Mouse (Mus musculus): Measurements from ENCODE around the gene Fam129a. TPM values are rescaled to one million over a fixed set of nuclear protein-coding genes. Genes with fewer than 3 reads are reported as not detected.
A peak's percentile ranks its signal among the peaks of the same experiment; 100 is the strongest.

The Fam129a gene
- total and polyA plus RNA-seq, 3 experiments = 12.9 to 116 (median 101) TPM

GRCm38 (mm10) chr1:151699363-151699762 is 128.4 kb downstream of the Fam129a start:
- DNase-seq = peak; percentile 80

- DNase-seq = no peak
Observed at GRCm38 (mm10) chr1:151702816-151703215, 131.8 kb downstream of the Fam129a start.

GRCm38 (mm10) chr1:151705723-151706396 is 134.9 kb downstream of the Fam129a start:
- DNase-seq = peak; percentile 86

GRCm38 (mm10) chr1:151706397-151706752 is 135.4 kb downstream of the Fam129a start:
- DNase-seq = no peak

GRCm38 (mm10) chr1:151708966-151709733 is 138.2 kb downstream of the Fam129a start:
- peak; percentile 41 for DNase-seq

- DNase-seq = no peak
Observed at GRCm38 (mm10) chr1:151709734-151710022, 138.7 kb downstream of the Fam129a start.

- no peak for DNase-seq
Observed at GRCm38 (mm10) chr1:151710424-151711055, 139.6 kb downstream of the Fam129a start.

GRCm38 (mm10) chr1:151711062-151711461 is 140.1 kb downstream of the Fam129a start:
- no peak for DNase-seq

- no peak for DNase-seq
Observed at GRCm38 (mm10) chr1:151712664-151713063, 141.7 kb downstream of the Fam129a start.

- DNase-seq = no peak
Observed at GRCm38 (mm10) chr1:151713622-151714021, 142.6 kb downstream of the Fam129a start.

GRCm38 (mm10) chr1:151716024-151716710 is 145.2 kb downstream of the Fam129a start:
- no peak for DNase-seq

- no peak for DNase-seq
Observed at GRCm38 (mm10) chr1:151717624-151718023, 146.6 kb downstream of the Fam129a start.

- no peak for DNase-seq
Observed at GRCm38 (mm10) chr1:151718575-151718974, 147.6 kb downstream of the Fam129a start.

- peak; percentile 80 for DNase-seq
Observed at GRCm38 (mm10) chr1:151719911-151720310, 148.9 kb downstream of the Fam129a start.

- DNase-seq = peak; percentile 71
Observed at GRCm38 (mm10) chr1:151720566-151720965, 149.6 kb downstream of the Fam129a start.

GRCm38 (mm10) chr1:151721357-151721983 is 150.5 kb downstream of the Fam129a start:
- peak; percentile 59 for DNase-seq

- DNase-seq = peak; percentile 55
Observed at GRCm38 (mm10) chr1:151723771-151724170, 152.8 kb downstream of the Fam129a start.

- no peak for DNase-seq
Observed at GRCm38 (mm10) chr1:151725590-151725989, 154.6 kb downstream of the Fam129a start.

GRCm38 (mm10) chr1:151726358-151726757 is 155.4 kb downstream of the Fam129a start:
- DNase-seq = no peak

- DNase-seq = no peak
Observed at GRCm38 (mm10) chr1:151728141-151728540, 157.2 kb downstream of the Fam129a start.

GRCm38 (mm10) chr1:151737146-151737545 is 166.2 kb downstream of the Fam129a start:
- DNase-seq = no peak

GRCm38 (mm10) chr1:151741199-151741621 is 170.2 kb downstream of the Fam129a start:
- DNase-seq = no peak
